Mouse (Mus musculus): ENCODE data around the gene Elfn2. TPM values are rescaled to one million over a fixed set of nuclear protein-coding genes. Genes with fewer than 3 reads are reported as not detected.
A peak's percentile ranks its signal among the peaks of the same experiment; 100 is the strongest.

The Elfn2 gene
- total RNA-seq (2021) = 1 to 10 TPM in 1 of 2 experiments, under 1 TPM in 1; 0.75 to 1.5 TPM

DNA sequence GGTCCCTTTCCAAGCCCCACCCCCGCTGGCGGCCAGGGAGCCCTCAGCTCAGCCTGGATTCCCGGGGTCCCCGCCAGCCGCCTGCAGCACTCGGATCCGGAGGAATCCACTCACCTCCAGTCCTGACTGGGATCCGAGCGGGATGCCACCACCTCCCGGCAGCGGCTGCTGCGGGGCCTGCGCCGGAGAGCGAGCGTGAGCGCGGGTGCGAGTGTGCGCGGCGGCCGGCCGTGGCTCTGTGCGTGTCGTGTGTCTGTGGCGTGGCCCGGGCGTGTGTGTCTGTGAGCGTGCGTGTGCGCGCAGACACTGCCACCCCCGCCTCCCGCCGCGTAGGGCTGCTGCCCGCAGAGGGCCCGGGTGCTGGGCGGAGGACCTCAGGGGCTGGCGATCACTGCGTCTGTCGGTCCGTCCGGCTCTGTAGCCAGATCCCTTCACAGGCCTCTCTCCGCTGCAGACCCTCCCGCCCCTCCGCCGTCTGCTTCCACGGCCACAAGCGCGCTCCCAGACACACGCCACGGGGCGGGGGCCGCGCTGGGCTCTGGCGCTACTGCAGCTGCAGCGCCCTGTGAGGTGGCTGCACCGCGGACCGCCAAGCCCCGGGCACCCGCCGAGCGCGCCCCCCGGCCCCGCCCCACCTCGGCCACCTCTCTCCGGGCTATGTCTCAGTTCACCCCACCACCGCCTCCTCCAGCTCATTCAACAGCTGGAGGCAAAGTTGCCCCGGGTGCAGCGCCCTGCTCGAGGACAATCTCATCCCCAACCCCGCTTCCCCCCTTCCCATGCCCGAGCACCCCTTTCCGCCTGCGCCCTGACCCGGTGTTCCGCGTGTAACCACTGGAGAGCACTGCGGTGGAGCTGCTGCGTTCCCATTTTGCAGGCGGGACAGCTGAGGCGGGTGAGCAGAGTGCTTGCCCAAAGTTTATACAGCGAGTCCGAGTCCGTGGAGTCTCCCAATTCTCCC, at the start of gene Elfn2:
Gene Elfn2, minus strand, starts transcription at position 482 of the 961 bp plus-strand sequence.
- DNase-seq = peak in 1 of 2 experiments; percentile 6
- intact Hi-C loops (cut with DNase I) = no loop called here

DNA sequence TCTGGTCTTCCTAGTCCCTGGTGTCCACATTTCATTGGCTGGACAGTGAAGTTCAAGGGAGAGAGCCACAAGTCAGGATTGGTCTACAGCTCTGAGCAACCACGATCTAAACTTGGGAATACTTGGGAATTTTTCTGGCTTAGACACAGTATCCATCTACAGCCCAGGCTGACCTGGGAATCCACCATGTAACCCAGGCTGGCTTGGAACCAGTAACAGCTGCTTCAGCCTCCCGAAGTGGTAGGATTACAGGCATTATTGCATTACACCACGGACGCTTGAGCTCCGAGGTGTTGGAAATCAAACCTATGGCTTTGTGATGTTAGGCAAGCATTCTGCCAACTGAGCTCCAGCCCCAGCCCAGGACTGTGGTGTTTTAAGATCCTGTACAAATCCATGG, 45.1 kb upstream of the Elfn2 start:
- intact Hi-C loops (cut with DNase I) = no loop called here
- no peak for DNase-seq

DNA sequence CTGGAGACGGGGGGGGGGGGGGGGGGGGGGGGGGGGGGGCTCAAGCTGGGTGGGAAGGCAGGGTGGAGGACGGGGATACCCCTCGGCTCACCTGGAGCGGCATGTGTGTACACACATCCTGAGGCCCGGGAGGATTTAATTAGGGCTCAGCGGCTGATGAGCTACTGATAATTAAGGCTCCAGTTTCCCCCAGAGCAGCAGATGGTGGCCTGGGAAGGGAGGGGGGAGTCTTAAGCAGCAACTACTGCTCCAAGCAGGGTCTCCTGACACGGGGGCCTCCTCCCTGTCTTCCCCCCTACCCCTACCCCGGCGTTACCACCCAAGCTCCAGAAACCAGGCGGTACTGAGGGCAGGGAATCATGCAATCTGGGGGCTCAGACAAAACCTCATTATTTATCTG, 44.6 kb upstream of the Elfn2 start:
- DNase-seq = no peak
- intact Hi-C loops (cut with DNase I) = no loop called here

DNA sequence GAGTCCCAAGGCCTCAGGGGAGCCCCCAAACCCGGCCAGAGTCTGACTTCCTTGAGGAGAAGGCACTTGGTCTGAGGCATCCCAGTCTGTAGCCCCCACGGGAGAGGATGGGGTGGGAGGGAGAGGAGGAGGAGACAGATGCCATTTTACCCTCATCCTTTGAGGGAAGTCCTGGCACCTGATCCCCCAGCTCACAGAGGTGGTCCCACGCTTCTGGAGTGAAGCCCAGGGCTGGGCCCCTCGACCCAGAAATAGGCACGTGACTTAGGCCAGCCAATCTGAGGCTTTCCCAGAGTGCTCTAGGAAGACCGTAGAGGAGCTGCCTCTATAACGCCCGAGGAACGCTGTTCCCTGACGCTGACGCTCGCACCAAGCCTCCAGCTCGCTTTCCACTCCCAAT, 42.5 kb upstream of the Elfn2 start:
- DNase-seq = no peak
- intact Hi-C loops (cut with DNase I) = no loop called here

- no peak for DNase-seq
- intact Hi-C loops (cut with DNase I) = no loop called here
Measured at GRCm38 (mm10) chr15:78758132-78758531, 39.6 kb upstream of the Elfn2 start.

DNA sequence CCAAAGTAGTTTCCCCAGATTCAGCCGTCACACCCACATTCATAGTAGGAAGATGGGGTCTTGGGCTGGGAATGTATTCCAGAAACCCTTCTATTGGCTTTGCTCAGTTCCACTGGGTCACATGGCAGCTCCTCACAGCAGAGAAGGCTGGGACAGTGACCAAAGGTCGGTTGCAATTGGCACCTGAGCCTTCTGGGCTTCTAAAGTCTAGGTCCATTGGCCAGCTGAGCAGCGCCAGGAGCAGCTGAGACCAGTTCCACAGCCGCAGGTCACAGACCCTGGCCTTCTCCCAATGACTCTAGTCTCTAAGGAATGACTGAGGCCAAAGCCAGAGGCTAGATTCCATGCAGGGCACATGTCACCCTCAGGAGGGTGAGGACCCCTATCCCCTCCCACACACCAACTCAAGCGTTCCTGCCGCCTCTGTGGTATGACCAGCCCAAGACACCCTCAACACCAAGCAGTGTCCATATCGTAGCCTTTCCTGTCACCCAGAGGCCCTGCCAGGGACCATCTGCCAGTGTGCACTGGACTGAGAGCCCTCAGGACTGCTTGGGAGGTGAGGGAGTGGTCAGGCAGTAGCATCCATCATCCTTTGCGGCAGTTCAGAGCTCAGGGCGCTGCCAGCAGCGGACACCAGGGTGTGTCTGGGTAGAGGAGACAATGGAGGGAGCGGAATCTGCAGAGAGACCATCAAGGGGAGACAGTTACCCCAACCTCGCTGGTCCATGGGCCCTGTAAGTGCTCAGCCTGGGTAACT, 37.6 kb upstream of the Elfn2 start:
- no peak for DNase-seq
- intact Hi-C loops (cut with DNase I) = no loop called here

- no peak for DNase-seq
- intact Hi-C loops (cut with DNase I) = no loop called here
Measured at GRCm38 (mm10) chr15:78755226-78755625, 36.7 kb upstream of the Elfn2 start.

- intact Hi-C loops (cut with DNase I) = no loop called here
- DNase-seq = no peak
Measured at GRCm38 (mm10) chr15:78754144-78754543, 35.6 kb upstream of the Elfn2 start.

DNA sequence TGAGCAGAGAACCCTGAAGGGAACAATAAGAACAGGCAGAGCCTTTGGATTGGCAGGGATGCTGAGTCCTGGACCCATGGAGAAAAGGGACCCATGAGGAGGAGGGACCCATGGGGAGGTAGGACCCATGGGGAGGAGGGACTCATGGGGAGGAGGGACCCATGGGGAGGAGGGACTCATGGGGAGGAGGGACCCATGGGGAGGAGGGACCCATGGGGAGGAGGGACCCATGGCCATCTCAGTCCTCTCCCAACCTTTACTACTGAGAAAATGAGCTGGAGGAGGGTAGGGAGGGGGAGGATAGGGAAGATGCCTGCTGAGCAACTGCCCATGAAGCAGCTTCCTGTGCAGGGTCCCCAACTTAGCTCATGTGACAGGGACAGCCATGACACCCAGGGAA, 34.4 kb upstream of the Elfn2 start:
- DNase-seq = no peak
- intact Hi-C loops (cut with DNase I) = no loop called here

GRCm38 (mm10) chr15:78750608-78751350, 32.2 kb upstream of the Elfn2 start:
- intact Hi-C loops (cut with DNase I) = no loop called here
- no peak for DNase-seq

DNA sequence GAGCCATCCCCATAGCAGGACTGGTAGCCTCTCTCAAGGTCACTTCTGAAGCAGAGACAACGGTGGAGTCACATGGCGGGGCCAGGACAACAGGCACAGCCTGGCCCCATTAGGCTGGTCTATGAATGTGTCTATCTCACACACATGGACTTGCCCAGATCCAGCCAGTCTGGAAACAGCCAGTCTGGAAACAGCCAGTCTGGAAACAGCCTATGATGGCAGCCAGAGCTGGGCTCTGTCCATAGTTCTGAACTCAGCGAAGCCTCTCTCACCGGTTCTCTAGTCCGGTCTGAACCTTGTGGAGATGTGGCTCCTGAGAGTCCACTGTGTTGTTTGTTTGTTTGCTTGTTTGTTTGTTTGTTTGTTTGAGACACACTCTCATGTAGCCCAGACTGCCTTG, 31.3 kb upstream of the Elfn2 start:
- intact Hi-C loops (cut with DNase I) = no loop called here
- DNase-seq = no peak

- intact Hi-C loops (cut with DNase I) = loop anchor here (1.0 kb wide), 2 partner anchors 121 to 157 kb away; no protein-coding TSS in a partner anchor
- peak; percentile 79 to 90 for DNase-seq
Measured at GRCm38 (mm10) chr15:78744206-78744605, 25.6 kb upstream of the Elfn2 start.

- DNase-seq = no peak
- intact Hi-C loops (cut with DNase I) = no loop called here
Measured at GRCm38 (mm10) chr15:78742831-78743230, 24.3 kb upstream of the Elfn2 start.

- intact Hi-C loops (cut with DNase I) = no loop called here
- DNase-seq = no peak
Measured at GRCm38 (mm10) chr15:78740662-78741061, 22.1 kb upstream of the Elfn2 start.

DNA sequence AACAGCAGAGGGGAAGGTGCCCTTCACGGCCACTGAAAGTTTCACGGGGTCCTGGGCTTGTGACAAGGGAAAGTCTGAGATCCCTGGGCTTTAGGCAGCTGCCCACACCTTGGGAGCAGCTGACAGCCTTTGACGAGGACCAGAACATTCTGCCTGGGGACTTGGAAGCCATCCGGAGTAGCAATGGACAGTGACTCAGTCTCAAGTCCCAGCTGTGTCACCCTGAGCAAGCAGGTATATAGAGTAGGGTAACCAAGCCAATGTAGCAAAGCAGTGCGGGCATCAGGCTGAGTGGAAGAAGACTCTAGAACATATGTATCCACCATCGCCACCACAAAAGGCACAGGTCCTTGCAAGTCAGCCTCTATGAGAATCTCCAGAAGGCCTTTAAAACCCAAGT, 18.6 kb upstream of the Elfn2 start:
- no peak for DNase-seq
- intact Hi-C loops (cut with DNase I) = no loop called here

DNA sequence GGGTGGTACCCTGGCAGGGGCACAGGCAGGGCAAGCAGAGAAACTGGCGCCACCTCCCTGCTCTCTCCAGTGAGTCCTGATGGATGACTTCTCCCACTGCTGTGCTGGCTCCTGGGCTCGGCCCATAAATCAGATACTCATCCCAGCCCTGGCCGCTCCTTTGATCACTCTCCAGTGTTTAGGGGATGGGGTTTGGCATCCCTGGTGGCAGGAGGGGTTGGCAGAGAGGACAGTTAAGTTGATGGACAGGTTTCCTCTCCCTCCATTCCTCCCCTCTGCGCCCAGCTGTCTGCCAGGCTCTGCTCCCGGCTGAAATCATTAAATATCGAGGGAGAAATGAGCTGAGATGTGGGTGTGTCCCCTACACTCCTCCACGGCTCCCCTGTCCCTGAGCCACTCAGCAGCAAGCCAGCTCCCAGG, 18.1 kb upstream of the Elfn2 start:
- intact Hi-C loops (cut with DNase I) = no loop called here

DNA sequence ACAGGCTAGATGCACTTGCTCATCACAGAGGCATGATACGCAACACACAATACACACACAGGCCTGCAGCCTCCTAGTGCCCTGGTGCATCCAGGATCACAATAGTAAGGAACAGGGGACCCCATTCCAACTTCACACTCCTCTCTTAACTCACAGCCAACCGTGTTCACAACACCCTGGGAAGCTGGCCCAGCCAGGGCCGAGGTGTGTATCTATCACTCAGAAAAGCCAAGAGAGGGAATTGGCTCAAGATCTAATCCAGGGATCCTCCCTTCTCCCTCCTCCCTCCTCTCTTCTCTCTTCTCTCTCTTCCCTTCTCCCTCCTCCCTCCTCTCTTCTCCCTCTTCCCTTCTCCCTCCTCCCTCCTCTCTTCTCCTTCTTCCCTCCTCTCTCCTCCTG, 17.6 kb upstream of the Elfn2 start:
- intact Hi-C loops (cut with DNase I) = no loop called here
- no peak for DNase-seq

More for the DNA sequence above, 18.1 kb upstream of the Elfn2 start:
- DNase-seq = no peak

DNA sequence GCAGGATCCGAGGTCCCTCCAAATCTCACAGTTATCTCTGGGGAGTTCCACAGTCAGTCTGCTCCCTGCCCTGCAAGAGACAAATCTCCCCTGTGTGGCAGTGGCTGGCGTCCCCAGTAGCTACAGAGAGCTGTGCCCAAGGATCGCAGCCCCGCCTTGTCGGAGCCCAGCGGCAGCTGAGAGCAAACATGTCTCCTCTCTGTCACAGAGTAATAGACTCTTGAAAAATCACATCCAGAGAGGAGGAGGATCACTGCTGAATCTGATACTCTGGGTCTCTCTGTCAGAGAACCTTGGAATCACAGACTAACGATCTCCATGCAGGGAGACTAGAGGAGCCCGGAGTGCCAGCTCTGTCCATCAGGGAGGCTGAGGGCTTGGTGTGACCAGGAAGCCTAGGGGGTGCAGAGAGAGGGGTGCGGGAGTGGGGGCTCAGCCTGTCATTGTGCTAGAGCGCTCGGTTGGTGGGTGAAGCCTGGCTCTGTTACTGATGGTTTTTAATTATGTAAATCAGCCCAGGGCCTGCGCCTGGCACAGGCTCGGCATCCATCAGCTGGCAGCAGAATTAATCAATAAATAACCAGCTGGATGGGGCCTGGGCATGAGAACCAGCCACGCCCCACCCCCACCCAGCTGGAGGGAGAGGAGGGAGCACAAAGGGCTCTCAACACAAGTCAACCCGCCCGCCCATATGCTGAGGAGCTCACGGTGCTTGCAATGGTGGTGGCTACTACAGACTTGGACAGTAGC, 17.0 kb upstream of the Elfn2 start:
- intact Hi-C loops (cut with DNase I) = no loop called here
- no peak for DNase-seq

DNA sequence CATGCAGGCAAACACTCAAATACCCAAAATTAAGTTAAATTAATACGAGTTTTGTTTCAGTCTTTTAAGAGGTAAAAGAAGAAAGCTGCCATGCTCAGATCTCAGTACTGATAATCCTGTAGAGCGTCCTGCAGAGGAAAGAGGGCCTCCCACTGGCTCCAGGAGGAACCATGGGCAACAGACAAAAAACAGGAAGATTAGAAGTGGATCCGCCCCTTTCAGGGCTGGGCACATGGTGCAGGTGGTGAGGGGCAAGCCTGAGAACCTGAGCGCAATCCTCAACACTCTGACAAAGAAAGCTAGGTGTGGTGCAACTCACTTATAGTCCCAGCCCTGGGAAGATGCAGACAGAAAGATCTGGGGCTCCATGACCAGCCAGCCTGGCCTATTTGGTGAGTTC, 13.3 kb upstream of the Elfn2 start:
- intact Hi-C loops (cut with DNase I) = no loop called here
- no peak for DNase-seq
